Mouse (Mus musculus) layer of hippocampus, postnatal 14 days (tissue): ENCODE results near the gene Clec12a. TPM values are rescaled to one million over a fixed set of nuclear protein-coding genes. Genes with fewer than 3 reads are reported as not detected.
"Not testable (repeated sequence)": the region's sequence is repeated elsewhere in the genome, so short reads cannot be mapped to it uniquely, and the experiment has no call there.

Source experiments
- DNase-seq, 2 experiments: peaks; one replicate each; pipeline ENCODE4 v3.0.0; 2021 to 2022; ENCODE audit warnings: low spot score in 2 of 2, mixed read lengths in 1 of 2
- long read RNA-seq, 2 experiments: library from polyadenylated mRNA; stranded (forward); transcript quantifications; one replicate each; pipeline ENCODE4 v2.0.0; 2021
- total RNA-seq, 2 experiments: library from RNA; stranded (reverse); gene quantifications; 2 replicates each; pipeline ENCODE4 v1.2.3; 2021

Clec12a gene
- not detected for total RNA-seq
- long read RNA-seq, experiment 1 = 0 reads
- long read RNA-seq, experiment 2 = 0 reads

- not testable (repeated sequence) for DNase-seq
Measured at GRCm38 (mm10) chr6:129342391-129342790, at the start of gene Clec12a. TSS of gene Clec12a (plus strand) at chr6:129342691.

GRCm38 (mm10) chr6:129304180-129304579 is 38.3 kb upstream of the Clec12a start:
- DNase-seq = no peak

- DNase-seq = no peak
Measured at GRCm38 (mm10) chr6:129312499-129312898, 30.0 kb upstream of the Clec12a start.

GRCm38 (mm10) chr6:129314655-129315168 is 27.8 kb upstream of the Clec12a start:
- no peak for DNase-seq

GRCm38 (mm10) chr6:129315698-129316097 is 26.8 kb upstream of the Clec12a start:
- DNase-seq = no peak

GRCm38 (mm10) chr6:129316463-129316862 is 26.0 kb upstream of the Clec12a start:
- no peak for DNase-seq

- DNase-seq = no peak
Measured at GRCm38 (mm10) chr6:129318395-129318794, 24.1 kb upstream of the Clec12a start.

GRCm38 (mm10) chr6:129319331-129319730 is 23.2 kb upstream of the Clec12a start:
- no peak for DNase-seq

- DNase-seq = no peak
Measured at GRCm38 (mm10) chr6:129326016-129326415, 16.5 kb upstream of the Clec12a start.

GRCm38 (mm10) chr6:129326568-129327150 is 15.8 kb upstream of the Clec12a start:
- DNase-seq = peak in 1 of 2 experiments; percentile 18

GRCm38 (mm10) chr6:129331610-129332009 is 10.9 kb upstream of the Clec12a start, which contains the start of gene 4922502D21Rik:
TSS of gene 4922502D21Rik (minus strand) at chr6:129331796.
- DNase-seq = no peak

GRCm38 (mm10) chr6:129333674-129334078 is 8.8 kb upstream of the Clec12a start:
- DNase-seq = peak; percentile 28 to 60

- no peak for DNase-seq
Measured at GRCm38 (mm10) chr6:129337751-129338150, 4.7 kb upstream of the Clec12a start.

- no peak for DNase-seq
Measured at GRCm38 (mm10) chr6:129344408-129344807, 1.9 kb downstream of the Clec12a start.

- DNase-seq = no peak
Measured at GRCm38 (mm10) chr6:129349524-129350352, 7.2 kb downstream of the Clec12a start.

GRCm38 (mm10) chr6:129351091-129351490 is 8.6 kb downstream of the Clec12a start:
- no peak for DNase-seq

GRCm38 (mm10) chr6:129355774-129356173 is 13.3 kb downstream of the Clec12a start:
- DNase-seq = no peak

GRCm38 (mm10) chr6:129356430-129356829 is 13.9 kb downstream of the Clec12a start:
- DNase-seq = no peak

GRCm38 (mm10) chr6:129359515-129359914 is 17.0 kb downstream of the Clec12a start:
- DNase-seq = no peak

GRCm38 (mm10) chr6:129363942-129364341 is 21.5 kb downstream of the Clec12a start:
- DNase-seq = no peak

- peak; percentile 8 to 67 for DNase-seq
Measured at GRCm38 (mm10) chr6:129365959-129366359, 23.5 kb downstream of the Clec12a start.
